Mouse (Mus musculus): Measurements from ENCODE around the gene Pafah2. TPM values are rescaled to one million over a fixed set of nuclear protein-coding genes. Genes with fewer than 3 reads are reported as not detected.

The Pafah2 gene
- polyA plus RNA-seq, 1 experiment from 2014 or later = 10.7 TPM

GRCm38 (mm10) chr4:134447966-134448365, 51.8 kb downstream of the Pafah2 start:
- H3K27me3 ChIP-seq (replicated peaks) = peaks cover 31% of the 10 kb centered on the region
- no peak overlapping the region for H3K4me2 ChIP-seq
- H3K9me3 ChIP-seq (replicated peaks) = no peaks in the 10 kb centered on the region
- WGBS = 53% methylated on average over 23 of the region's 23 CpGs
- peaks cover 44% of the 10 kb centered on the region for H3K4me1 ChIP-seq (replicated peaks)
- ATAC-seq (ENCODE audit: insufficient number of reproducible peaks, low FRiP score) = no peak
- H3K27ac ChIP-seq (ENCODE audit: poor library complexity, severe bottlenecking) = no peak overlapping the region
- H3K4me3 ChIP-seq = no peak overlapping the region
- no peaks in the 10 kb centered on the region for H3K36me3 ChIP-seq
- H3K9ac ChIP-seq = no peak overlapping the region

- Histone ChIP-seq H3K4me1 (replicated peaks) (peaks cover 45% of the 10 kb centered on the region), H3K27me3 (replicated peaks) (peaks cover 47% of the 10 kb centered on the region), H3K27ac (ENCODE audit: poor library complexity, severe bottlenecking) (no peak overlapping the region), H3K9me3 (replicated peaks) (no peaks in the 10 kb centered on the region), H3K36me3 (no peaks in the 10 kb centered on the region), H3K9ac (no peak overlapping the region), H3K4me2 (no peak overlapping the region), H3K4me3 (no peak overlapping the region)
- no peak for ATAC-seq (ENCODE audit: insufficient number of reproducible peaks, low FRiP score)
- WGBS = 33% methylated on average over 13 of the region's 13 CpGs
These were observed 53.7 kb downstream of the Pafah2 start for GRCm38 (mm10) chr4:134449595-134450391.

- ATAC-seq (ENCODE audit: insufficient number of reproducible peaks, low FRiP score) = no peak
- H3K4me1 ChIP-seq (replicated peaks) = peaks cover 47% of the 10 kb centered on the region
- H3K4me3 ChIP-seq = no peak overlapping the region; the same call in 1 of the 2 replicates
- H3K27me3 ChIP-seq (replicated peaks) = peaks cover 47% of the 10 kb centered on the region
- H3K9me3 ChIP-seq (replicated peaks) = no peaks in the 10 kb centered on the region
- H3K36me3 ChIP-seq = no peaks in the 10 kb centered on the region
- peak overlapping the region; percentile 56 for H3K4me2 ChIP-seq
- WGBS = 22% methylated on average over 20 of the region's 20 CpGs
- H3K27ac ChIP-seq (ENCODE audit: poor library complexity, severe bottlenecking) = no peak overlapping the region
- no peak overlapping the region for H3K9ac ChIP-seq
These were observed 54.5 kb downstream of the Pafah2 start for GRCm38 (mm10) chr4:134450392-134451195.

- Histone ChIP-seq H3K27me3 (replicated peaks) (peaks cover 49% of the 10 kb centered on the region), H3K27ac (ENCODE audit: poor library complexity, severe bottlenecking) (no peak overlapping the region), H3K4me2 (no peak overlapping the region), H3K9me3 (replicated peaks) (peaks cover 4% of the 10 kb centered on the region; the same call in 1 of the 2 replicates), H3K4me3 (no peak overlapping the region), H3K9ac (no peak overlapping the region), H3K4me1 (replicated peaks) (peaks cover 40% of the 10 kb centered on the region), H3K36me3 (no peaks in the 10 kb centered on the region)
- WGBS = 68% methylated on average over 9 of the region's 9 CpGs
- no peak for ATAC-seq (ENCODE audit: insufficient number of reproducible peaks, low FRiP score)
These were observed 55.4 kb downstream of the Pafah2 start for GRCm38 (mm10) chr4:134451484-134451883.

GRCm38 (mm10) chr4:134453619-134454400, 57.7 kb downstream of the Pafah2 start:
- 0 out of 2 replicates have a peak overlapping the region, but pooled peaks have one; percentile 37 for H3K9ac ChIP-seq
- H3K4me1 ChIP-seq (replicated peaks) = peaks cover 30% of the 10 kb centered on the region
- peaks cover 5% of the 10 kb centered on the region; the same call in 1 of the 2 replicates for H3K9me3 ChIP-seq (replicated peaks)
- peaks cover 40% of the 10 kb centered on the region for H3K27me3 ChIP-seq (replicated peaks)
- no peak for ATAC-seq (ENCODE audit: insufficient number of reproducible peaks, low FRiP score)
- H3K4me3 ChIP-seq = 0 out of 2 replicates have a peak overlapping the region, but pooled peaks have one; percentile 14
- no peak overlapping the region for H3K27ac ChIP-seq (ENCODE audit: poor library complexity, severe bottlenecking)
- WGBS = 29% methylated on average over 34 of the region's 34 CpGs
- no peaks in the 10 kb centered on the region for H3K36me3 ChIP-seq
- H3K4me2 ChIP-seq = peak overlapping the region; percentile 51

GRCm38 (mm10) chr4:134455310-134455709, 59.2 kb downstream of the Pafah2 start:
- H3K9ac ChIP-seq = no peak overlapping the region

GRCm38 (mm10) chr4:134457130-134457825, 61.2 kb downstream of the Pafah2 start:
- Histone ChIP-seq H3K9ac (no peak overlapping the region), H3K4me2 (no peak overlapping the region), H3K9me3 (replicated peaks) (peaks cover 5% of the 10 kb centered on the region; the same call in 1 of the 2 replicates), H3K27ac (ENCODE audit: poor library complexity, severe bottlenecking) (no peak overlapping the region), H3K4me3 (no peak overlapping the region), H3K36me3 (no peaks in the 10 kb centered on the region), H3K27me3 (replicated peaks) (peaks cover 20% of the 10 kb centered on the region), H3K4me1 (replicated peaks) (peaks cover 21% of the 10 kb centered on the region)
- ATAC-seq (ENCODE audit: insufficient number of reproducible peaks, low FRiP score) = no peak
- WGBS = 38% methylated on average over 7 of the region's 7 CpGs

More at GRCm38 (mm10) chr4:134455310-134455709, 59.2 kb downstream of the Pafah2 start:
- ATAC-seq (ENCODE audit: insufficient number of reproducible peaks, low FRiP score) = no peak
- H3K9me3 ChIP-seq (replicated peaks) = peaks cover 5% of the 10 kb centered on the region; the same call in 1 of the 2 replicates
- 24% methylated on average over 6 of the region's 6 CpGs for WGBS
- no peaks in the 10 kb centered on the region for H3K36me3 ChIP-seq
- peaks cover 29% of the 10 kb centered on the region for H3K4me1 ChIP-seq (replicated peaks)
- H3K4me3 ChIP-seq = no peak overlapping the region
- H3K27me3 ChIP-seq (replicated peaks) = peaks cover 28% of the 10 kb centered on the region
- no peak overlapping the region for H3K4me2 ChIP-seq
- no peak overlapping the region for H3K27ac ChIP-seq (ENCODE audit: poor library complexity, severe bottlenecking)

- peaks cover 5% of the 10 kb centered on the region; the same call in 1 of the 2 replicates for H3K9me3 ChIP-seq (replicated peaks)
- H3K36me3 ChIP-seq = no peaks in the 10 kb centered on the region
- peaks cover 11% of the 10 kb centered on the region for H3K27me3 ChIP-seq (replicated peaks)
- H3K4me2 ChIP-seq = no peak overlapping the region
- peaks cover 17% of the 10 kb centered on the region for H3K4me1 ChIP-seq (replicated peaks)
- no peak overlapping the region for H3K4me3 ChIP-seq
- 71% methylated on average over 5 of the region's 5 CpGs for WGBS
- H3K9ac ChIP-seq = no peak overlapping the region
- no peak for ATAC-seq (ENCODE audit: insufficient number of reproducible peaks, low FRiP score)
- no peak overlapping the region for H3K27ac ChIP-seq (ENCODE audit: poor library complexity, severe bottlenecking)
These were observed 62.7 kb downstream of the Pafah2 start for GRCm38 (mm10) chr4:134458856-134459255.

GRCm38 (mm10) chr4:134460277-134460676, 64.2 kb downstream of the Pafah2 start:
- Histone ChIP-seq H3K9me3 (replicated peaks) (peaks cover 5% of the 10 kb centered on the region; the same call in 1 of the 2 replicates), H3K27ac (ENCODE audit: poor library complexity, severe bottlenecking) (no peak overlapping the region), H3K4me3 (no peak overlapping the region), H3K9ac (no peak overlapping the region), H3K36me3 (no peaks in the 10 kb centered on the region), H3K4me1 (replicated peaks) (peaks cover 12% of the 10 kb centered on the region), H3K27me3 (replicated peaks) (peaks cover 2% of the 10 kb centered on the region; the same call in 1 of the 2 replicates), H3K4me2 (no peak overlapping the region)
- no peak for ATAC-seq (ENCODE audit: insufficient number of reproducible peaks, low FRiP score)
- WGBS = 30% methylated on average over 10 of the region's 10 CpGs

- peaks cover 14% of the 10 kb centered on the region for H3K4me1 ChIP-seq (replicated peaks)
- no peak overlapping the region for H3K27ac ChIP-seq (ENCODE audit: poor library complexity, severe bottlenecking)
- H3K4me2 ChIP-seq = no peak overlapping the region
- no peak overlapping the region for H3K4me3 ChIP-seq
- H3K9me3 ChIP-seq (replicated peaks) = peaks cover 4% of the 10 kb centered on the region; the same call in 1 of the 2 replicates
- no peak overlapping the region for H3K9ac ChIP-seq
- H3K36me3 ChIP-seq = no peaks in the 10 kb centered on the region
- H3K27me3 ChIP-seq (replicated peaks) = peaks cover under 1% of the 10 kb centered on the region; the same call in 1 of the 2 replicates
- ATAC-seq (ENCODE audit: insufficient number of reproducible peaks, low FRiP score) = no peak
- WGBS = 46% methylated on average over 5 of the region's 5 CpGs
These were observed 65.1 kb downstream of the Pafah2 start for GRCm38 (mm10) chr4:134461252-134461651.

Measured in heart, embryonic 12.5 days (tissue).